Mouse (Mus musculus): Measurements from ENCODE around the gene Aoc2. TPM values are rescaled to one million over a fixed set of nuclear protein-coding genes. Genes with fewer than 3 reads are reported as not detected.
"Not testable (repeated sequence)": the region's sequence is repeated elsewhere in the genome, so short reads cannot be mapped to it uniquely, and the experiment has no call there.

Aoc2 gene
- total and polyA plus RNA-seq, 3 experiments: 12.1 to 21.1 TPM; not detected in 1

GRCm38 (mm10) chr11:101330371-101330924 lies 5.6 kb downstream of the Aoc2 start, which contains the start of gene Aoc3:
Aoc3 (plus strand) TSS chr11:101330605.
- no peaks in the 10 kb centered on the region for H3K9me3 ChIP-seq (replicated peaks; ENCODE audit: insufficient read depth, low read length)
- no peak for DNase-seq (ENCODE audit: low read depth, low spot score)
- no peaks in the 10 kb centered on the region for H3K79me2 ChIP-seq (ENCODE audit: control insufficient read depth, insufficient read depth, low read length, poor library complexity)
- no peak within 1 kb of the TSS for H3K9ac ChIP-seq (ENCODE audit: control insufficient read depth, low read depth, low read length, poor library complexity, severe bottlenecking)
- TF ChIP-seq USF2 (IDR thresholded peaks at IDR 0.05; ENCODE audit: borderline replicate concordance in 1 of 2, insufficient read depth in 1 of 2, low read depth in 1 of 2, low read length in 2 of 2): no peak
- 0 out of 2 replicates have a peak, but pooled peaks have one; percentile 53 for TF ChIP-seq POLR2AphosphoS2 (IDR thresholded peaks at IDR 0.05; ENCODE audit: low read length)
- TF ChIP-seq POLR2A (IDR thresholded peaks at IDR 0.05; ENCODE audit: control insufficient read depth in 1 of 2, insufficient read depth in 1 of 2, low read depth in 1 of 2, low read length in 2 of 2, poor library complexity in 1 of 2): 0 out of 4 replicates have a peak, but pooled peaks of 1 of the 2 experiments have one; percentile 24
- no peaks in the 10 kb centered on the region; a peak in 1 of 4 replicates for H3K36me3 ChIP-seq (ENCODE audit: control insufficient read depth in 1 of 2, insufficient read depth in 2 of 2, low read length in 2 of 2)
- no peak within 1 kb of the TSS for H3K27ac ChIP-seq (ENCODE audit: control insufficient read depth, low read depth, low read length)
- H3K4me3 ChIP-seq (ENCODE audit: control insufficient read depth in 1 of 2, insufficient read depth in 1 of 2, low read depth in 2 of 2, low read length in 2 of 2): no peak within 1 kb of the TSS
- H3K27me3 ChIP-seq (ENCODE audit: control insufficient read depth in 1 of 2, insufficient read depth in 2 of 2, low read length in 2 of 2): no peaks in the 10 kb centered on the region
- H3K4me1 ChIP-seq (ENCODE audit: control insufficient read depth in 1 of 2, insufficient read depth in 2 of 2, low read length in 2 of 2): no peaks in the 10 kb centered on the region

- not testable (repeated sequence) for H3K4me3 ChIP-seq (ENCODE audit: control insufficient read depth in 1 of 2, insufficient read depth in 1 of 2, low read depth in 2 of 2, low read length in 2 of 2); H3K9ac ChIP-seq (ENCODE audit: control insufficient read depth, low read depth, low read length, poor library complexity, severe bottlenecking); H3K79me2 ChIP-seq (ENCODE audit: control insufficient read depth, insufficient read depth, low read length, poor library complexity); H3K4me1 ChIP-seq (ENCODE audit: control insufficient read depth in 1 of 2, insufficient read depth in 2 of 2, low read length in 2 of 2); DNase-seq (ENCODE audit: low read depth, low spot score); H3K36me3 ChIP-seq (ENCODE audit: control insufficient read depth in 1 of 2, insufficient read depth in 2 of 2, low read length in 2 of 2); H3K27ac ChIP-seq (ENCODE audit: control insufficient read depth, low read depth, low read length); H3K27me3 ChIP-seq (ENCODE audit: control insufficient read depth in 1 of 2, insufficient read depth in 2 of 2, low read length in 2 of 2); H3K9me3 ChIP-seq (replicated peaks; ENCODE audit: insufficient read depth, low read length)
Observed at GRCm38 (mm10) chr11:101330961-101331360, 6.1 kb downstream of the Aoc2 start.

- no peak for TF ChIP-seq CHD2 (IDR thresholded peaks at IDR 0.05; ENCODE audit: low read length)
- H3K36me3 ChIP-seq (ENCODE audit: control insufficient read depth in 1 of 2, insufficient read depth in 2 of 2, low read length in 2 of 2): no peaks in the 10 kb centered on the region; a peak in 1 of 4 replicates
Observed at GRCm38 (mm10) chr11:101332537-101332936, 7.7 kb downstream of the Aoc2 start.

GRCm38 (mm10) chr11:101334023-101334422 lies 9.2 kb downstream of the Aoc2 start:
- no peak overlapping the region for H3K9ac ChIP-seq (ENCODE audit: control insufficient read depth, low read depth, low read length, poor library complexity, severe bottlenecking)
- H3K27me3 ChIP-seq (ENCODE audit: control insufficient read depth in 1 of 2, insufficient read depth in 2 of 2, low read length in 2 of 2): no peaks in the 10 kb centered on the region
- H3K9me3 ChIP-seq (replicated peaks; ENCODE audit: insufficient read depth, low read length): no peaks in the 10 kb centered on the region
- no peaks in the 10 kb centered on the region for H3K79me2 ChIP-seq (ENCODE audit: control insufficient read depth, insufficient read depth, low read length, poor library complexity)
- DNase-seq (ENCODE audit: low read depth, low spot score): no peak
- H3K36me3 ChIP-seq (ENCODE audit: control insufficient read depth in 1 of 2, insufficient read depth in 2 of 2, low read length in 2 of 2): peaks cover 0 to 3% of the 10 kb centered on the region in 2 experiments; a peak in 2 of 4 replicates
- no peak overlapping the region for H3K27ac ChIP-seq (ENCODE audit: control insufficient read depth, low read depth, low read length)
- no peak overlapping the region for H3K4me3 ChIP-seq (ENCODE audit: control insufficient read depth in 1 of 2, insufficient read depth in 1 of 2, low read depth in 2 of 2, low read length in 2 of 2)
- no peak for TF ChIP-seq NRF1 (IDR thresholded peaks at IDR 0.05; ENCODE audit: insufficient read depth, low read depth, low read length, poor library complexity, severe bottlenecking)
- H3K4me1 ChIP-seq (ENCODE audit: control insufficient read depth in 1 of 2, insufficient read depth in 2 of 2, low read length in 2 of 2): peaks cover 3 to 4% of the 10 kb centered on the region in 2 experiments; a peak in 3 of 4 replicates

More at GRCm38 (mm10) chr11:101332537-101332936, 7.7 kb downstream of the Aoc2 start:
- Histone ChIP-seq H3K79me2 (ENCODE audit: control insufficient read depth, insufficient read depth, low read length, poor library complexity) (no peaks in the 10 kb centered on the region), H3K27me3 (ENCODE audit: control insufficient read depth in 1 of 2, insufficient read depth in 2 of 2, low read length in 2 of 2) (no peaks in the 10 kb centered on the region), H3K9ac (ENCODE audit: control insufficient read depth, low read depth, low read length, poor library complexity, severe bottlenecking) (no peak overlapping the region), H3K27ac (ENCODE audit: control insufficient read depth, low read depth, low read length) (no peak overlapping the region), H3K9me3 (replicated peaks; ENCODE audit: insufficient read depth, low read length) (no peaks in the 10 kb centered on the region), H3K4me1 (ENCODE audit: control insufficient read depth in 1 of 2, insufficient read depth in 2 of 2, low read length in 2 of 2) (peaks cover 0 to under 1% of the 10 kb centered on the region in 2 experiments; a peak in 1 of 4 replicates), H3K4me3 (ENCODE audit: control insufficient read depth in 1 of 2, insufficient read depth in 1 of 2, low read depth in 2 of 2, low read length in 2 of 2) (no peak overlapping the region)
- DNase-seq (ENCODE audit: low read depth, low spot score): no peak
